Mouse (Mus musculus) adrenal gland, postnatal 10 days (tissue): ENCODE measurements at regions not wholly inside any gene's neighbourhood (a gene's known extent, or its start where the extent isn't known, plus 50 kb on each side); places are given as distances from the start of the nearest gene placed in this dataset.
"Not testable (repeated sequence)": the region's sequence is repeated elsewhere in the genome, so short reads cannot be mapped to it uniquely, and the experiment has no call there.

Source experiments
- DNase-seq: peaks from one replicate; pipeline ENCODE4 v3.0.0; 2021; ENCODE audit warnings: mixed read lengths

- no peak for DNase-seq
Measured at GRCm38 (mm10) chr4:67141896-67142295, 314.5 kb downstream of the Tlr4 start.

- DNase-seq = no peak
Measured at GRCm38 (mm10) chr4:67148521-67148920, 321.1 kb downstream of the Tlr4 start.

- DNase-seq = no peak
Measured at GRCm38 (mm10) chr4:67162673-67163072, 335.3 kb downstream of the Tlr4 start.

GRCm38 (mm10) chr4:67167720-67168119 is 340.3 kb downstream of the Tlr4 start:
- DNase-seq = no peak

GRCm38 (mm10) chr4:67187725-67188510 is 360.5 kb downstream of the Tlr4 start:
- DNase-seq = no peak

- no peak for DNase-seq
Measured at GRCm38 (mm10) chr4:67190536-67190935, 363.2 kb downstream of the Tlr4 start.

- DNase-seq = no peak
Measured at GRCm38 (mm10) chr4:67194425-67194824, 367.0 kb downstream of the Tlr4 start.

- DNase-seq = no peak
Measured at GRCm38 (mm10) chr4:67196907-67197306, 369.5 kb downstream of the Tlr4 start.

GRCm38 (mm10) chr4:67208406-67208805 is 381.0 kb downstream of the Tlr4 start:
- DNase-seq = peak; percentile 67

GRCm38 (mm10) chr4:67213363-67213762 is 386.0 kb downstream of the Tlr4 start:
- DNase-seq = no peak

- no peak for DNase-seq
Measured at GRCm38 (mm10) chr4:67224533-67224932, 397.1 kb downstream of the Tlr4 start.

- DNase-seq = no peak
Measured at GRCm38 (mm10) chr4:67229214-67229613, 401.8 kb downstream of the Tlr4 start.

GRCm38 (mm10) chr4:67273553-67273952 is 446.2 kb downstream of the Tlr4 start:
- DNase-seq = no peak

GRCm38 (mm10) chr4:67301020-67301419 is 473.6 kb downstream of the Tlr4 start:
- DNase-seq = no peak

- no peak for DNase-seq
Measured at GRCm38 (mm10) chr4:67301740-67302139, 474.4 kb downstream of the Tlr4 start.

GRCm38 (mm10) chr4:67320098-67320497 is 492.7 kb downstream of the Tlr4 start:
- not testable (repeated sequence) for DNase-seq
